Mouse (Mus musculus) intestine, embryonic 14.5 days (tissue): ENCODE measurements around the gene Sept7. TPM values are rescaled to one million over a fixed set of nuclear protein-coding genes. Genes with fewer than 3 reads are reported as not detected.
"Not testable (repeated sequence)": the region's sequence is repeated elsewhere in the genome, so short reads cannot be mapped to it uniquely, and the experiment has no call there.

Experiments
- ATAC-seq: fragments of 200-750 bp; cut with Nextera tagmentation; replicated peaks from 2 replicates; pipeline ENCODE4 v1.8.0; 2017; ENCODE audit warnings: low read depth, moderate number of reproducible peaks, moderate TSS enrichment, moderate library complexity; ENCODE audit not compliant: low FRiP score, low TSS enrichment
- DNase-seq: peaks from one replicate; pipeline ENCODE4 v3.0.0-alpha.2; 2018; ENCODE audit warnings: low spot score
- H3K27ac ChIP-seq: fragments of 300-500 bp; sonication (generic); 2 replicates; pipeline ENCODE4 v1.5.1; 2014; ENCODE audit warnings: low read depth, mild to moderate bottlenecking, control low read depth
- H3K27me3 ChIP-seq: fragments of 300-500 bp; sonication (generic); replicated peaks from 2 replicates; pipeline ENCODE4 v1.6.1; 2014; ENCODE audit warnings: low read length, control low read depth; ENCODE audit not compliant: control insufficient read depth, insufficient read depth
- H3K36me3 ChIP-seq: fragments of 300-500 bp; sonication (generic); 2 replicates; pipeline ENCODE4 v1.6.1; 2014; ENCODE audit warnings: low read length, control low read depth; ENCODE audit not compliant: control insufficient read depth, insufficient read depth
- H3K4me1 ChIP-seq: fragments of 300-500 bp; sonication (generic); replicated peaks from 2 replicates; pipeline ENCODE4 v1.6.1; 2014; ENCODE audit warnings: low read length, control low read depth, mixed read lengths; ENCODE audit not compliant: control insufficient read depth, insufficient read depth
- H3K4me2 ChIP-seq: fragments of 300-500 bp; sonication (generic); 2 replicates; pipeline ENCODE4 v1.6.1; 2014; ENCODE audit warnings: low read length
- H3K4me3 ChIP-seq: fragments of 300-500 bp; sonication (generic); 2 replicates; pipeline ENCODE4 v1.5.1; 2014; ENCODE audit warnings: low read depth, low read length, control low read depth, mixed read lengths
- H3K9ac ChIP-seq: fragments of 300-500 bp; sonication (generic); 2 replicates; pipeline ENCODE4 v1.6.1; 2014; ENCODE audit warnings: mild to moderate bottlenecking, low read length
- H3K9me3 ChIP-seq: fragments of 300-500 bp; sonication (generic); 2 replicates; pipeline ENCODE4 v1.6.1; 2016; ENCODE audit warnings: low read length, control low read depth; ENCODE audit not compliant: control insufficient read depth
- WGBS: fragments of 180-500 bp; shearing (Covaris S2); extraction: QIAGEN DNeasy Blood & Tissue Kit; methylation state at CpG from one replicate; pipeline ENCODE4 v1.1.7; 2014; 5-methylcytosine and 5-hydroxymethylcytosine counted together
- polyA plus RNA-seq: library from polyadenylated mRNA; unstranded; fragments of >200 nt; fragmentation: Nextera tagmentation; extraction: Ambion mirVana; gene quantifications from 2 replicates; pipeline ENCODE4 v1.2.1, GENCODE M21; 2014

The Sept7 gene
- polyA plus RNA-seq, 1 experiment from 2014 or later = 233 TPM

DNA sequence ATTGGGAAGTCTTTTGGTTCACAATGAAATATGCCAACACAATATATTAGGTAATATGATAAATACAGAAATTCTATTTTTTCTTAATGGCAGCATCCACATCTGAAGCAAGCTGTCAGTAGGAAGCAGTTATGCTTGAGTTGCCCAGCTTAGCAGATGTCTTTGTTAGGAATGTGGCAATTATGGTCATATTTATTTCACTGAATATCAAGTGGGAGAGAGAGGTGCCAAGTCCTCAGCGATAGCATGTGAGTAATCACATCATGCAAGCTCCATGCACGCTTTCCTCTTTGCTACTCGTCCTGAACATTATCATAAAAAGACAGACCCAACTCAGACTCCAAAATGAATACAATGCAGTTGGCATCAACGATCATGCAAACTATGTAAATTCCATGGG, 27.3 kb upstream of the Sept7 start:
- Histone ChIP-seq H3K27ac (no peak overlapping the region), H3K4me1 (no peaks in the 10 kb centered on the region), H3K9ac (no peak overlapping the region), H3K9me3 (no peaks in the 10 kb centered on the region), H3K4me3 (no peak overlapping the region), H3K4me2 (no peak overlapping the region), H3K27me3 (no peaks in the 10 kb centered on the region), H3K36me3 (no peaks in the 10 kb centered on the region)
- no peak for DNase-seq
- no peak for ATAC-seq
- 77% methylated on average over 4 of the region's 4 CpGs for WGBS

- Histone ChIP-seq H3K27me3 (no peaks in the 10 kb centered on the region), H3K9ac (no peak overlapping the region), H3K4me1 (no peaks in the 10 kb centered on the region), H3K9me3 (no peaks in the 10 kb centered on the region), H3K4me2 (no peak overlapping the region), H3K27ac (no peak overlapping the region), H3K36me3 (no peaks in the 10 kb centered on the region), H3K4me3 (no peak overlapping the region)
- WGBS = 82% methylated on average over 6 of the region's 6 CpGs
- ATAC-seq (no peak), DNase-seq (no peak)
Observed at GRCm38 (mm10) chr9:25229740-25230139, 22.5 kb upstream of the Sept7 start.

DNA sequence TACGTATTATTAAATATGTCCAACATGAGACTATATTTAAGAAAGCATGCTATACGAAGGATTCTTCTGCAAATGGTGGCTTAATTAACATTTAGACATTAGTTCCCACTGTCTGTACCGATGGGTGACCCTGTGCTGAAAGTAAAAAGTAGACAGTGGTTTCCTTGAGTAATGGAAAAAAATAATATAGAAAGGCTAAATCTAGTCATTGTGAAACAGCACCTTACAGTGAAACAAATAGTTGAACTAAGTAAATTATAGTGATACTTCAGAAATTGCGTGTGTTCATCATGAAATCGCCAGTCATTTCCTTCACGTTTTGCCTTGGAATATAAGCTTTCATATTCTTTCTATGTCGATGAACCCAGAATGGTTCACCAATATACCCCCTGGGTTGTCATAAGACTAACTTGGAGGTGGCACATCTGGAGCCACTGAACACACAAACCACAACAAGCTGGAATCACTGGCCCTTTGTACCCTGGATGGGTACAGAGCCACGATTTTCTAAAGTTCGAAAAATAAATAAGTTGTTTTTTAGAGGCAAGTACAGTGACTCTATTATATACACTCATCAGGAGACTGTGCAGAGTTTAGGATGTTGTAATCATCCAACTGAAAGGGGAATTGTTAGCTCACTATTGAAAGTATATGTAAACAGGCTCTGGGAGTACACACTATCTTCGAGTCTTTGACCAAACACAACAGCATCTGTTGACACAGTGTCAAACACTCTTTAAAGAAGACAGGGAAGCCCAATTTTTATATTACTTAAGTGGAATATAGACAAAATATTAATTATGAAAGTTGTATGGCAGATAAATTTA, 21.8 kb upstream of the Sept7 start:
- H3K4me2 ChIP-seq = no peak overlapping the region
- H3K36me3 ChIP-seq = no peaks in the 10 kb centered on the region
- 81% methylated on average over 10 of the region's 10 CpGs for WGBS
- H3K27me3 ChIP-seq = no peaks in the 10 kb centered on the region
- no peak for ATAC-seq
- no peak overlapping the region for H3K9ac ChIP-seq
- no peaks in the 10 kb centered on the region for H3K9me3 ChIP-seq
- no peak overlapping the region for H3K27ac ChIP-seq
- H3K4me1 ChIP-seq = no peaks in the 10 kb centered on the region
- no peak for DNase-seq
- no peak overlapping the region for H3K4me3 ChIP-seq

DNA sequence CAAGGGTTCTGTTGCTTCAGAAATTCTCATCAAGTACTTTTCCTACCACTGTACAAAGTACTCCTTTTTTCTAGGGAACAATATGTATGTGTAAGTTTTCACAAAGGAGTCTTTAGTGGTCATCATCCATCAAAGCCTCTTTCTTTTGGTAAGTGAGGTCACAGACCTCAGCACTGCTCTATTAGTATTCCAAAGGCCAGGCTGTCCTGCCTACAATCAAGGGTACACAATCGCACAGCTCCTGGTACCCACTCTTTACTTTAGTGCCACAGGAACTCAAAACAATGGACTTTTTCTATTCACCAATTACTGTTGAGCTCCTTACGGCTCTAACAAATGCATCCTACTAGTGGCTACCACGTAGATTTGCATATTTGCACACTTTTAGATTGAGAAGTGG, 11.2 kb upstream of the Sept7 start:
- 74% methylated on average over 3 of the region's 3 CpGs for WGBS
- Histone ChIP-seq H3K4me2 (no peak overlapping the region), H3K9ac (no peak overlapping the region), H3K36me3 (no peaks in the 10 kb centered on the region), H3K27ac (no peak overlapping the region), H3K9me3 (no peaks in the 10 kb centered on the region), H3K27me3 (no peaks in the 10 kb centered on the region), H3K4me3 (no peak overlapping the region), H3K4me1 (0 out of 2 replicates have a peak, but pooled peaks cover 2% of the 10 kb centered on the region)
- no peak for ATAC-seq
- no peak for DNase-seq

DNA sequence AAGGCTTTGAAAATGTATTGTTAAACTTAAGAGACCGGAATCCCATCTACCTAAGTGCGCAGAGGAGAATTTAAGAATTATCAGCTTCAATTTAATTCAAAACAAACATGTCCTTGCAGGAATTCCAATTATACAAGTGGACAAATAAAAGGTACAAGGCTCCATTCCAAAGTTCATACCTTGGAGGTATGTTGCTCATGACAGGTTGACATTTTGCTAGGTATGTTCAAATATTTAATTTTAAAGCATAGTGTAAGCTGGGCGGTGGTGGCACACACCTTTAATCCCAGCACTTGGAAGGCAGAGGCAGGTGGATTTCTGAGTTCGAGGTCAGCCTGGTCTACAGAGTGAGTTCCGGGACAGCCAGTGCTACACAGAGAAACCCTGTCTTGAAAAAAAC, 10.5 kb upstream of the Sept7 start:
- not testable (repeated sequence) for H3K4me2 ChIP-seq, H3K4me1 ChIP-seq, H3K9ac ChIP-seq, ATAC-seq, H3K27ac ChIP-seq, DNase-seq, H3K9me3 ChIP-seq, H3K4me3 ChIP-seq, H3K27me3 ChIP-seq, H3K36me3 ChIP-seq
- 94% methylated on average over 5 of the region's 5 CpGs for WGBS

DNA sequence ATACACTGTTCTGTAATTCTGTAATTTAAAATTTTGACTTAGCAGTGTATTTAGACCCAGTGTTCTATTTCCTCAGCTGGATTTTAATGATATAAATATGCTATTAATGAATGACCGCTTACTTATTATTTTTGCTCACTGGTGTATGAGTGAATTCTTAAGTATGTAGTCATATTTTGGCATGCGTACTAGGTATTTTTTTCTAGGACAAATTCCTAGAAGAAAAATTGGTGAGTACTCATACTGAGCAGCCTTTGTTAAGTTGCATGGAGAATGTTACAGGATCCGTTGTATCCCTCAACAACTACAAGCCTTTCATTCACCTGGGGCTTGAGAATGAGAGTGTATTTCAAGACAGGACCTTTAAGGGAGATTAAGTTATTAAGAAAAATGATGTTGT, 10.0 kb upstream of the Sept7 start:
- H3K4me3 ChIP-seq = no peak overlapping the region
- H3K4me2 ChIP-seq = no peak overlapping the region
- H3K36me3 ChIP-seq = 0 out of 2 replicates have a peak, but pooled peaks cover under 1% of the 10 kb centered on the region
- no peak overlapping the region for H3K9ac ChIP-seq
- WGBS = 93% methylated on average over 3 of the region's 3 CpGs
- H3K4me1 ChIP-seq = 0 out of 2 replicates have a peak, but pooled peaks cover 2% of the 10 kb centered on the region
- H3K27ac ChIP-seq = no peak overlapping the region
- H3K27me3 ChIP-seq = no peaks in the 10 kb centered on the region
- H3K9me3 ChIP-seq = no peaks in the 10 kb centered on the region
- ATAC-seq (no peak), DNase-seq (no peak)

DNA sequence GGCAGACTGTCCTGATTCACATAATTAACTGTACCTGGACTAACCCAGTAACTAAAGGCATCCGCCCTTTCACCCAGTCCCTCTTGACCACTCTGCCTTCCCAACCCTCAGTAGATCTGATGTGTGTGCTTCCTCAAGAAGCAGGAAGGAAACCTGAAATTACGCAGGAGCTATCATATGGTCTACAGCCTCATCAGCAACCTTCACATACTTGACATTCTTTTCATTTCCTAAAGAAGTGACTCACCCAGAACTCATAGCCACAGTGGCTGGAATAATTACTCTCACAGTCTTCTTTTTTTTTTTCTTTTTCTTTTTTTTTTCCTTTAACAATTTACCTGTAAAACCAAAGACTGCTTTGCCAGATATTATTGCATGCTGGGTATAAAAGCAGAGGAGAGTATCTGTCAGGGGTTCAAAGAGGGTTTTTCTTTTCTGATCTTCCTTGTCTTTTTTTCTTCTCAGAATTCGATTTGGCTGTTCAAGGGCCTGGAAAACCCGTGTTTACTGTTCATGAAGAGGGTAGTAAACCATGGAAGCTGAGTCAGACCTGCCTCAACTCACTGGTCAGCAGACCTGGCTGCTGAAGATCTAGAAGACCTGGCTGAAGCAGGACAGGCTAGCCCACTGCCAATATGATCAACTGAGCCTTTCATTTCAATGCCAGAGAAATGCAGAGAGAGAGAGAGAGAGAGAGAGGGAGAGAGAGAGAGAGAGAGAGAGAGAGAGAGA, 8.1 kb upstream of the Sept7 start:
- H3K27ac ChIP-seq = no peak overlapping the region
- H3K9ac ChIP-seq = no peak overlapping the region

GRCm38 (mm10) chr9:25245125-25245524, 7.1 kb upstream of the Sept7 start:
- ATAC-seq = no peak
- 86% methylated on average over 4 of the region's 4 CpGs for WGBS
- H3K4me2 ChIP-seq = no peak overlapping the region
- no peak overlapping the region for H3K9ac ChIP-seq
- H3K36me3 ChIP-seq = peaks cover 4% of the 10 kb centered on the region; the same call in 1 of the 2 replicates
- H3K27me3 ChIP-seq = no peaks in the 10 kb centered on the region
- DNase-seq = no peak
- H3K4me1 ChIP-seq = 0 out of 2 replicates have a peak, but pooled peaks cover 2% of the 10 kb centered on the region
- H3K9me3 ChIP-seq = no peaks in the 10 kb centered on the region
- H3K4me3 ChIP-seq = no peak overlapping the region
- H3K27ac ChIP-seq = no peak overlapping the region

More for the DNA sequence above, 8.1 kb upstream of the Sept7 start:
- Histone ChIP-seq H3K4me1 (0 out of 2 replicates have a peak, but pooled peaks cover 2% of the 10 kb centered on the region), H3K27me3 (no peaks in the 10 kb centered on the region), H3K4me3 (no peak overlapping the region), H3K9me3 (no peaks in the 10 kb centered on the region), H3K4me2 (no peak overlapping the region), H3K36me3 (peaks cover 4% of the 10 kb centered on the region; the same call in 1 of the 2 replicates)
- 47% methylated on average over 4 of the region's 4 CpGs for WGBS
- DNase-seq (no peak), ATAC-seq (no peak)
